In the genomic region with DNA sequence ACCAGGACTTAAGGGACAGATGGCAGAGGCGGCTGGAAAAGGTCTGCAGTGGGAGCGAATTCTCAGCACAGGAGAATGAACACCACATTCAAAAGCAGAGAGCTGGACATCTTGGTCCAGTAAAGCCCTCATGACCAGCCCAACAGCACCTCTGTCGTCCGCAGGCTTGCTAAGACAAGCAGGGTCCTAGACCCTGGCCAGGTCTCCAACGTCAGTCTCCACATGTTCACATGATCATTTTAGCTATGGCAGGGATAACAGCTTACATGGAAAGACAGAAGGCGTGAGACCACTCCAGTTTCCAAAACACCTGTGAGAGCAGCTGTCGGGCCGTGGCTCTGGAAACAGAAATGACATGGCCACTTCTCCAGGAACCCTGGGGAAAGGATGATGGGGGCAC, we compare ENCODE assay signal across 32 mouse cellular contexts.
"Had no signal": no experiment of that assay in that cellular context is flagged by ENCODE, and none has a peak within 500 bp of the region (broad histone marks: within the 10 kb centered on the region; RNA-seq: fewer than 3 reads in every experiment).

No protein-coding gene starts in this region.

- H3K27me3 ChIP-seq: limb, embryonic 12.5 days; limb, embryonic 13.5 days; limb, embryonic 15.5 days; liver, embryonic 12.5 days; liver, embryonic 13.5 days; liver, embryonic 15.5 days; lung, embryonic 15.5 days; megakaryocyte, embryonic 14.5 days; midbrain, embryonic 12.5 days; midbrain, embryonic 13.5 days; midbrain, embryonic 15.5 days; neural tube, embryonic 12.5 days had no signal

- H3K9ac ChIP-seq: limb, embryonic 12.5 days; limb, embryonic 13.5 days; limb, embryonic 15.5 days; liver, embryonic 12.5 days; liver, embryonic 13.5 days; liver, embryonic 14.5 days; liver, embryonic 15.5 days; liver, postnatal 0 days; lung, embryonic 14.5 days; lung, embryonic 15.5 days; midbrain, embryonic 12.5 days; midbrain, embryonic 13.5 days; midbrain, embryonic 15.5 days; neural tube, embryonic 12.5 days had no signal

- H3K4me2 ChIP-seq: limb, embryonic 12.5 days; limb, embryonic 13.5 days; limb, embryonic 15.5 days; liver, embryonic 11.5 days; liver, embryonic 15.5 days; lung, embryonic 14.5 days; lung, embryonic 15.5 days; midbrain, embryonic 11.5 days; midbrain, embryonic 12.5 days; midbrain, embryonic 13.5 days; midbrain, embryonic 15.5 days; neural tube, embryonic 12.5 days had no signal

- H3K36me3 ChIP-seq: lung, embryonic 15.5 days; midbrain, embryonic 12.5 days; midbrain, embryonic 15.5 days had no signal

- DNase-seq: left cerebral cortex, postnatal 4 days; liver; liver, embryonic 13.5 days; liver, postnatal 0 days; lung, adult 18-20 months; lung, adult 2 months; lung, embryonic 14.5 days; lung, postnatal 10 days; lung, postnatal 14 days; lung, postnatal 36 days; lung, postnatal 4 days; midbrain, embryonic 14.5 days had no signal

- ATAC-seq: liver, embryonic 12.5 days; liver, postnatal 0 days; lung, postnatal 0 days; midbrain, embryonic 13.5 days; midbrain, embryonic 15.5 days; midbrain, embryonic 16.5 days had no signal

- H3K9me3 ChIP-seq: limb, embryonic 10.5 days; limb, embryonic 12.5 days; limb, embryonic 13.5 days; limb, embryonic 15.5 days; liver, embryonic 12.5 days; liver, embryonic 13.5 days; liver, embryonic 15.5 days; lung, embryonic 15.5 days; megakaryocyte, embryonic 14.5 days; midbrain, embryonic 10.5 days; midbrain, embryonic 12.5 days; midbrain, embryonic 13.5 days; midbrain, embryonic 15.5 days; neural tube, embryonic 12.5 days had no signal

- H3K4me3 ChIP-seq: limb, embryonic 10.5 days; limb, embryonic 12.5 days; limb, embryonic 13.5 days; limb, embryonic 15.5 days; liver, embryonic 12.5 days; liver, embryonic 13.5 days; liver, embryonic 15.5 days; lung, embryonic 15.5 days; midbrain, embryonic 10.5 days; midbrain, embryonic 12.5 days; midbrain, embryonic 13.5 days; midbrain, embryonic 15.5 days; myocyte; neural tube, embryonic 12.5 days had no signal

- H3K27ac ChIP-seq: limb, embryonic 10.5 days; limb, embryonic 12.5 days; limb, embryonic 13.5 days; limb, embryonic 15.5 days; liver, embryonic 14.5 days; lung, embryonic 15.5 days; macrophage; midbrain, embryonic 10.5 days; midbrain, embryonic 12.5 days; midbrain, embryonic 13.5 days; midbrain, embryonic 15.5 days; neural tube, embryonic 12.5 days had no signal
